ENCODE assay signal across 35 mouse cellular contexts in genomic region chr4:68633299-68633698, GRCm38 (mm10).
"Had no signal": no experiment of that assay in that cellular context is flagged by ENCODE, and none has a peak within 500 bp of the region (broad histone marks: within the 10 kb centered on the region; RNA-seq: fewer than 3 reads in every experiment).

No protein-coding gene starts in this region.

- ATAC-seq: hindbrain, embryonic 16.5 days; hindbrain, postnatal 0 days; inflammation-experienced regulatory T-cells, adult 6 months; intestine, embryonic 15.5 days; intestine, embryonic 16.5 days; intestine, postnatal 0 days had no signal

- H3K27me3 ChIP-seq: heart, embryonic 12.5 days; heart, embryonic 13.5 days; heart, embryonic 15.5 days; hindbrain, embryonic 12.5 days; hindbrain, embryonic 13.5 days; hindbrain, embryonic 15.5 days; intestine, embryonic 15.5 days; kidney, embryonic 15.5 days had no signal

- H3K9me3 ChIP-seq: heart, embryonic 10.5 days; heart, embryonic 12.5 days; heart, embryonic 13.5 days; heart, embryonic 15.5 days; hindbrain, embryonic 10.5 days; hindbrain, embryonic 12.5 days; hindbrain, embryonic 13.5 days; hindbrain, embryonic 15.5 days; intestine, embryonic 15.5 days; kidney, embryonic 15.5 days had no signal

- H3K27ac ChIP-seq: heart, adult 2 months; heart, embryonic 10.5 days; heart, embryonic 13.5 days; heart, embryonic 15.5 days; hindbrain, embryonic 10.5 days; hindbrain, embryonic 12.5 days; hindbrain, embryonic 13.5 days; hindbrain, embryonic 14.5 days; hindbrain, embryonic 15.5 days; hindbrain, postnatal 0 days; intestine, embryonic 15.5 days; kidney, embryonic 15.5 days; kidney, postnatal 0 days; layer of hippocampus, adult 2 months had no signal

- H3K4me1 ChIP-seq: heart, embryonic 10.5 days; heart, embryonic 12.5 days; heart, embryonic 13.5 days; heart, embryonic 15.5 days; hindbrain, embryonic 10.5 days; hindbrain, embryonic 12.5 days; hindbrain, embryonic 13.5 days; hindbrain, embryonic 15.5 days; intestine, embryonic 15.5 days; kidney, embryonic 15.5 days had no signal

- H3K36me3 ChIP-seq: heart, embryonic 10.5 days; heart, embryonic 12.5 days; heart, embryonic 13.5 days; heart, embryonic 15.5 days; hindbrain, embryonic 10.5 days; hindbrain, embryonic 12.5 days; hindbrain, embryonic 13.5 days; hindbrain, embryonic 15.5 days; intestine, embryonic 15.5 days; kidney, embryonic 15.5 days had no signal

- H3K9ac ChIP-seq: heart, embryonic 12.5 days; heart, embryonic 13.5 days; heart, embryonic 15.5 days; hindbrain, embryonic 12.5 days; hindbrain, embryonic 13.5 days; hindbrain, embryonic 14.5 days; hindbrain, embryonic 15.5 days; intestine, embryonic 15.5 days; kidney, embryonic 15.5 days had no signal

- H3K4me2 ChIP-seq: heart, embryonic 11.5 days; heart, embryonic 12.5 days; heart, embryonic 13.5 days; heart, embryonic 15.5 days; hindbrain, embryonic 12.5 days; hindbrain, embryonic 13.5 days; hindbrain, embryonic 14.5 days; hindbrain, embryonic 15.5 days; intestine, embryonic 15.5 days; kidney, embryonic 15.5 days had no signal

- H3K4me3 ChIP-seq: heart, adult 2 months; heart, embryonic 10.5 days; heart, embryonic 12.5 days; heart, embryonic 13.5 days; heart, embryonic 15.5 days; hindbrain, embryonic 10.5 days; hindbrain, embryonic 12.5 days; hindbrain, embryonic 13.5 days; hindbrain, embryonic 15.5 days; intestine, embryonic 15.5 days; kidney, embryonic 15.5 days; layer of hippocampus, adult 2 months had no signal

- DNase-seq: heart, adult 18-20 months; heart, adult 2 months; heart, postnatal 10 days; heart, postnatal 14 days; heart, postnatal 36 days; heart, postnatal 4 days; kidney, adult 11 months; kidney, adult 18-20 months; kidney, adult 2 months; kidney, adult 8-10 months; kidney, adult 9 months; kidney, postnatal 10 days; kidney, postnatal 14 days; kidney, postnatal 25 days; kidney, postnatal 36 days; kidney, postnatal 4 days had no signal
